Mouse (Mus musculus) left cerebral cortex, adult 8-10 months (tissue): ENCODE data around the gene Rabl2. TPM values are rescaled to one million over a fixed set of nuclear protein-coding genes. Genes with fewer than 3 reads are reported as not detected.

Source experiments
- DNase-seq, 2 experiments: peaks; one replicate each; pipeline ENCODE4 v3.0.0; 2022; ENCODE audit warnings: low spot score in 2 of 2
- total RNA-seq, 4 experiments: library from RNA; stranded (reverse); gene quantifications; 2 replicates each; pipeline ENCODE4 v1.2.4; 2022

Rabl2 gene
- 10 to 100 TPM; 28.8 to 35.7 (median 33.1) TPM for total RNA-seq

DNA sequence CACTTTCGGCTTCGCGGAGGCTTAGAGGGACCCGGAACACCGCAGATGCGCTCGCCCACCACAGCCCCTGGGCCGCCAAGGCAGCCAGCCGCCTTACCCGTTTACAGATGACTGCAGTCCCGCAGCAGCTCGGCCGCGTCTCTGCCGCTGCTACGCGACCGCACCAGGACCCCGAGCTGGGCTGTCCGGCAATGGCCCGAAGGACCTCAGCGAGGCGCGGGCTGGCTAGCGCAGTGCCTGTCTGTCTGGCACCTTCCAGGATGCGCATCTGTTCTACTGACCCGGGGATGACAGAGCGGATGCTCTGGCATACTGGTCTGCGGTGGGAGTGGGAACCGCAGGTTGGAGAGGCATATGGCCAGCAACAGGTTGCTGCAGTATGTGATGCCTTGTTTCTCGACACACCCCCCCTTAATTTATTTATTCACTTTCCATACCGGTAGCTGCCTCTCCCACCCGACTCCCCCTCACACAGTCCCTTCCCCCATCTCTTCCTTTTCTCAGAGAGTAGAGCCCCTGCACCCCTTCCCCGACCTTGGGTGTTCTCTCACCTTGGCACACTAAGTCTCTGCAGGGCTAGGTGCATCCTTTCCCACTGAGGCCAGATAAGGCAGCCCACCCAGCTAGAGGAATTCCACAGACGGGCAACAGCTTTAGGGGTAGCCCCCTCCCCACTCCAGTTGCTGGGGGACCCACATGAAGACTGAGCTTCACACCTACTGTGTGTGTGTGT, at the start of gene Rabl2:
TSS of gene Rabl2 (minus strand) at position 201 of the 733 bp plus-strand sequence.
- DNase-seq = peak; percentile 64 to 84

DNA sequence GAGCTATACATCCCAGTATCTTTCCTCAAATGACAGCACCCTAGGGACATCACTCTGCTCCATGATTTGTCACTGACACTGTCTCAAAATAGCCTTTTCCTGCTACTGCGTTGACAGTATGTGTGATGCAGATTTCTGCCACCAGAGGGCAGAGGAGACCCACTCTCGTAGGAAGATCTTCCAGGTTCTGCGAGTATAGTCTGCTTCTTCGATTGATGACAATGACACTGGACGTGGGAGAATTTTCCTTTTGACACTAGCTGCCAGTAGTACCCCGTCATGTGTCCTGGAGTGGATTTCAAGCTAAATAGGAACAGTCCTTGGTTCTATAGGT, 31.9 kb upstream of the Rabl2 start:
- peak; percentile 31 to 61 for DNase-seq

DNA sequence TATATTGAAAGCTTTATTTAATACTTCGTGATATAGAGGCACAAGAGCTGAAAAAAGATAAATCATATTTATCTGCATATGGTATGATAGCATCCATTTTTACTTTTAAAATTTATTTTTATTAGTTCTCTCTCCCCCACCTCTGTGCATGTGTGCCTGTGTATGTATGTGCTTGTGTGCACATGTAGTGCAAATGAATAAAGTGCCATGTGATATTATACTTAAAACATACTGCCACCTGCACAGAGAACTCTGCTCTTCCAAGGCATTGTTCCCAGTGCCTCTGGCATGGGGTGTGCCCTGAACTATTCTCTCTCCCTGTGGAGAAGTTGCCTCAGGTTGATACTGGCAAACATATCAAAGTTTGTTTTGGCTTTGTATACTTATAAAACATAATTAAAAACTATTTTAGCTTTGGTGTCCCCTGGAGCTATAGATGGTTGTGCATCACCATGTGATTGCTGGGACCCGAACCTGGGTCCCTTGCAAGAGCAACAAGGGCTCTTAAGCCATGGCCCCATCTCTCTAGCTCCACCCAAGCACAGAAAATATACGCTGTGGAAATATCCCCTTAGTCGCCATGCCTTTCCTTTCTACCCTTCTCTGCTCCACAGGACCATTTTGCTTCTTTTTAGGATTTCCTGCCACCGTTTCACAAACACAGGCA, 31.4 kb upstream of the Rabl2 start:
- DNase-seq = no peak

- DNase-seq = peak in 1 of 2 experiments; percentile 44
Measured at GRCm38 (mm10) chr15:89622312-89622958, 30.7 kb upstream of the Rabl2 start.

GRCm38 (mm10) chr15:89607888-89608287, 16.2 kb upstream of the Rabl2 start:
- no peak for DNase-seq

- DNase-seq = no peak
Measured at GRCm38 (mm10) chr15:89607480-89607879, 15.8 kb upstream of the Rabl2 start.

DNA sequence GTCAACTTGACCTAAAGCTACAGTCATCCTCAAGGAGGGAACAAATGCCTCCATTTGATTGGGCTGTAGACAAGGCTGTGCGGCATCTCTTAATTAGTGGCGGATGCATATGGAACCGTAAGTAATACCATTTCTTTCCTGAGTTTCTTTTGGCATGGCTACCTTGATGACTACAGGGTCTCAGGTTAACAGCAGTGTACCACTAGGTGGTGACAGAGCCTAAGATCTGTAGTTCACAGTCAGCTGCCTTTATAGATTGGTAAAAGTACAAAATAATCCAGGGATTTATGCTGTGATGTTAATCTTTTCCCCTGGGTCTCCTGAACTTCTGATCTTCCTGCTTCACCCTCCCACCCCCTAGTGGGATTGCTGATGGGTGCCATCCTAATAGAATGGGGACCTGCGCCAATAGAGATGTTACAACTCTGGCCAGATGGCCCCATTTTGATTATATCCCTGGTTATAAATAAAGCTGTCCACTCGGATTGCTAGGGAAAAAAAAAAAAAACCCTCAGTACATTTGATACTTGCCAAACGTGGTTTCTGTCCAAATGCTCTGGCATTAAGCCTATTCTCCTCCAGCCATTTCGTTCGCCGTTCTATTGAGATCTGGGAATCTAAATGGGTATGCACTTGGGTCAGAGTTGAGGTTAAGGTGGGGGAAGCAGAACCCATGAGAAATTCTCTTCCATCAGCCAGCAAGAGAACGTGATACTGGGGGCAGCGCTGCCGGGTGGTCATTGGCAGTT, 14.3 kb upstream of the Rabl2 start:
- DNase-seq = no peak

DNA sequence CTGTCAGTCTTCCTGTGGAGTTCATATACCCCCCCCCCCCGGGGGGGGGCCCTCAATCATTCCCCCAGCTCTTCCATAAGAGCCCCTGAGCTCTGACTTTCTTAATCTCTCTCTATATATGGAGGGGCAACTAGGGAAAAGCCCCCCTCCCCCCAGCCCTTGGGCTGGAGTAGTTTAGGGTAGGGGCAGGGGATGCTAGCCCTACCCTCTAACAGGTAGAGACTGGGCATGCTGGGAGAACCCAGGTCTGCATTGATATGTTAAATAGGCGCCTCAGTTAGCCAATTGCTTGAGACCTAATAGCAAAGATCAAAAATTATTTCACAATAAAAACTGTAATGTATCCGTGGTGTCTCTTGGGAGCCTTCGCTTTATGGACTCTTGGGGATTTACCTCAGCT, 825 bp upstream of the Rabl2 start:
- DNase-seq = no peak

DNA sequence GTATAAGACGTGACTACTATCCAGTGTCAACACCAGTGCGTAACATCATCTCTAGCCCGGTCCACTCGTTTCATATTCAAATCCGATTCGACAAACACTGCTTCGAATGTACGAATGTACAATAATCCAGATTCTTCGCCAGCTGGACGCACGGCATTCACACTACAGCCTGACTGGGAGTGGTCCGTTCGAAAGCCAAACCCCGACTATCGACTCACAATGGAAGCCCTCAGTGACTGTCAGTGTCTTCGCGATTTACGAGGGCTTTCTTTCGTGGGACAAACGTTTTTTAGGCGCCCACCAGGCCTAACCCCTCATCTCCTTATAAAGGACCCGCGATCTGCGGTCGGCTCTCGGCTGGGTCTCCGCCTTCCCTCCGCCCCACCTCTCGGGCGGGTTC, 406 bp downstream of the Rabl2 start:
- DNase-seq = peak in 1 of 2 experiments; percentile 25

DNA sequence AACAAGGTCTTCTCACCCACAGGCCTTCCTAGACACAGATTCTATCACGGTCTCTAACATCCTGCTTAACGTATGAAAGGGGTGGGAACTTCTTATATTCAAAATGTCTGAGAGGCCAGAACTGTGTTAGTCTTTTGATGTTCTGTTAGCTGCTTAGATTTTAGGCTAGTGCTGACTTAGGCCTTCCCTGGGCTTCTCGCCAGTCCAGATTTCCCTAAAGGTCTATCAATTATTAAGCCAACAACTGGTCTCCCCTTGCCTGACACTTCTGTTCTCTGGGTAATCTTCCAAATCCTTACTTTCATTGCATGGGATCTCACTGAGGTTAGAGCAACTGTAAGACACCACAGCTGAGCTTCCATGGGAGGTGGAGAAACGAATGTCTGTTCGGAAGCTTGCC, 2.6 kb downstream of the Rabl2 start:
- no peak for DNase-seq

DNA sequence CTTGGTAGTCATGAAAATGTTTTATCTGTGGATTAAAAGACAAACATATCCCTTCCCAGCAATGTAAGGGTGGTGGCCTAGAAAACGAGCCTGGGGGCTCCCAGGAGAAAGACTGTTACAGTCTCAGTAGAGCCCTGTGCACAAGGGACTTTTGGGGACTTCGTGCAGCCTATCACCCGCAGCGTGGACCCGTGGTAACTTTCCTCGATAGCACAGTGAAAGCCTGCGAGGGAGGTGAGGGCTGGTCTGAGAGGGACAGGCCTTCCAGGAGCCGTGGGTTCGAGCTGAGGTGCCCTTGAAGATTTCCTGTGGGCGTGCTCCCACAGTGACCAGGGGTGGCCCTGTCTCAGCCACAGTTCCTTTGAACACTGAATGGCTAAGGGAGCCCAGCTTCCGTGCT, 6.1 kb downstream of the Rabl2 start:
- no peak for DNase-seq

DNA sequence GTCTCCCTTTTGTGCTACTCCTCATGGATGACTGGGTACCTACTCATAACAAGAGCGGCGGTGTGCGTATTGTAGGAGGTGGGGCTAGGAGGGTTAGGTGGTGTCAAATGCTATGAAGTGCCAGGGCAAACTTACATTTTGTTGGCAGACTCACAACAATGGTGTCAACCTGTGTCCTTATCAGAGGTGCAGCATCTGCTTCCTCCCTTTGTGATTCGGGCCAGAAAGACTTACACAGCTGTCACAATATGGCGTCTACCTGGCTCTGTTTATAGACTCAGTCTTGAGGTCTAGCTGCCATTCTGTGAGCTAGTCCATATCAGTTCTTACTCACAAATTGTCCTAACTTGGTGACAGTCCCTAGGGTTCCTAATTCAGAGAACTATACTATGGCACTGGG, 6.6 kb downstream of the Rabl2 start:
- no peak for DNase-seq

- DNase-seq = no peak
Measured at GRCm38 (mm10) chr15:89582494-89582893, 9.2 kb downstream of the Rabl2 start.

GRCm38 (mm10) chr15:89572147-89572546, 19.6 kb downstream of the Rabl2 start:
- no peak for DNase-seq

GRCm38 (mm10) chr15:89568114-89568513, 23.6 kb downstream of the Rabl2 start, which contains the start of gene Acr:
TSS of gene Acr (plus strand) at chr15:89568326.
- no peak for DNase-seq

GRCm38 (mm10) chr15:89559202-89559731, 32.5 kb downstream of the Rabl2 start:
- no peak for DNase-seq

GRCm38 (mm10) chr15:89557996-89558390, 33.7 kb downstream of the Rabl2 start:
- no peak for DNase-seq

DNA sequence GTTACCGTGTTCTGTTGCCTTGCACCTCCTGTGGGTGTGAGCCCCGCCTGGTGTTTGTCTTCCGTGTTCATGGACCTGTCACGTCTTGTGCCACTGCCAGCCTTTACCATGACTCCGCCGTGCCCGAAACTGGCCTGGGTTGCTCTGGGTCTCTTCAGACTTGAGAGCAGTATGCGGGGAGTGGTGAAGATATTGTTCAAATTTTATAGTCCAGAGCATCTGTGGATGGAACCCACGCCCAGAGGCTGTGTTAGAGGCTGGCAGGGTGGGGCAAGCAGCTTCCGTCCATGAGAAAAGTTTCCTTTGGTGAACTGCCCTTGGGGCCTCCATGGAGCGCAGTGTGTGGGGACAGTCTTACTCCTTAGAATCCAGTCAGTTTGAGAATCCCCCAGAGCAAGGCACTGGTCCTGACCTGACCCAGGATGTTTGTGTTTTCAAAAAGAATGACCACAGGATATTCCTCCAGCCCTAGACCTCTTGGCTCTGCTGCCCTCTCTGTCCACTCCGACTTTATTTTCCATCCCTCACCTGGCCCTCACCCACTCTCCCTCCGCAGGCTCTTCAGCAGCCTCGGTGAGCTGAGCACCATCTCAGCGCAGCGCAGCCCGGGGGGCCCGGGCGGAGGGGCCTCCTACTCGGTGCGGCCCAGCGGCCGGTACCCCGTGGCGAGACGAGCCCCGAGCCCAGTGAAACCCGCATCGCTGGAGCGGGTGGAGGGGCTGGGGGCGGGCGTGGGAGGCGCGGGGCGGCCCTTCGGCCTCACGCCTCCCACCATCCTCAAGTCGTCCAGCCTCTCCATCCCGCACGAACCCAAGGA, 34.3 kb downstream of the Rabl2 start:
- DNase-seq = no peak

DNA sequence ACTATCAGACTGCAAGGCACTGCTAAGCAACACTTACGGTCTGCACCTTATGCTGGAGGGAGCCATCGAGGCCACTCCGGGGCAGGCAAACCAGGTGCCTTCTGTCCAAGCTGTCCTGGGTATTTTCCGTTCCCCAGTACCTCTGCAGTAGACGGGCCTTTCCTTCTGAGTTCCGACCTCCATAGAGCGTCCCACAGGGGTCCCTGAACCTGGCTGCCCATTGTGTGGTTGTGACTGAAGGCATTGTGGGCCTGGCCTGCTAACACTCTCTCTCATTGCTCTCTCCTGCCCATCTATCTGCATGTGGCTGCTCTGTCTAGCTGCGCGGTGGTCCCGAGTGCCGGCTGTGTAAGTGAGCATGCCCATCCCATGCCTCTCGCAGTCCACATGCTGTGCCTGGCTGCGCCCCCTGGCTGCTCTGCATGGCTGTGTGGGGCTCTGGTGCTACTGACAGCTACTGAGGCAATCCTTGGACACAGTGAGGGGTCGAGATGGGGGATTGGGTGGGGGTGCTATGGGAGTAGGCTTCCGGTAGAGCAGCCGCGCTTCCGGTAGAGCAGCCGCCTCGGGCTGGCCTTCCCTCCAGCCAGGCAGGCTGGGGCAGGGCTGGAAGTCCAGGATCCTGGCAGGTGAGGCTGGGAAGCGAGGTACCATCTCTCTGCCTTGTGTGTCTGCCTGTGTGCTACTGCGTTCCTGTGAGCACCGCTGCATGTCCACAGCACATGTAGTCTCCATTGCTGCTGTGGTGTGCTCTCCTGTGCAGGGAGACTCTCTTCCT, 35.1 kb downstream of the Rabl2 start:
- DNase-seq = no peak

- DNase-seq = no peak
Measured at GRCm38 (mm10) chr15:89555591-89555990, 36.1 kb downstream of the Rabl2 start.
